Mouse (Mus musculus) limb, embryonic 12.5 days (tissue): ENCODE data around the gene Eps8l2. TPM values are rescaled to one million over a fixed set of nuclear protein-coding genes. Genes with fewer than 3 reads are reported as not detected.

ENCODE experiments used
- polyA plus RNA-seq: library from polyadenylated mRNA; unstranded; fragments of >200 nt; fragmentation: Nextera tagmentation; extraction: Ambion mirVana; gene quantifications from 2 replicates; pipeline ENCODE4 v1.2.1, GENCODE M21; 2016

Gene Eps8l2
- polyA plus RNA-seq, 1 experiment from 2014 or later = 5.1 TPM

Other genes with a start within 250 kb of the Eps8l2 start
- gene Sigirr, start 238.3 kb upstream of the Eps8l2 start, polyA plus RNA-seq = 2.2 and 2.5 TPM in 2 replicates
- 1.6 and 2.0 TPM in 2 replicates for gene Ano9, start 221.1 kb upstream of the Eps8l2 start, polyA plus RNA-seq
- gene Ptdss2, start 216.5 kb upstream of the Eps8l2 start, polyA plus RNA-seq = 76.0 and 76.7 TPM in 2 replicates
- gene Rnh1, start 166.0 kb upstream of the Eps8l2 start, polyA plus RNA-seq = 88.5 and 91.5 TPM in 2 replicates
- 95.3 and 98.1 TPM in 2 replicates for gene Hras, start 144.9 kb upstream of the Eps8l2 start, polyA plus RNA-seq
- 17.0 and 19.0 TPM in 2 replicates for gene Lrrc56, start 144.7 kb upstream of the Eps8l2 start, polyA plus RNA-seq
- 4.2 and 5.2 TPM in 2 replicates for gene Lmntd2, start 124.8 kb upstream of the Eps8l2 start, polyA plus RNA-seq
- 39.1 and 43.7 TPM in 2 replicates for gene Rassf7, start 123.0 kb upstream of the Eps8l2 start, polyA plus RNA-seq
- 95.8 and 102 TPM in 2 replicates for gene Phrf1, start 110.1 kb upstream of the Eps8l2 start, polyA plus RNA-seq
- 0.51 and 1.0 TPM in 2 replicates for gene Irf7, start 72.4 kb upstream of the Eps8l2 start, polyA plus RNA-seq
- not detected in 2 replicates for gene Cdhr5, start 62.1 kb upstream of the Eps8l2 start, polyA plus RNA-seq
- 10.5 and 11.4 TPM in 2 replicates for gene Sct, start 59.7 kb upstream of the Eps8l2 start, polyA plus RNA-seq
- 1.6 TPM in 2 replicates for gene Drd4, start 46.9 kb upstream of the Eps8l2 start, polyA plus RNA-seq
- 61.8 and 66.5 TPM in 2 replicates for gene Deaf1, start 11.2 kb upstream of the Eps8l2 start, polyA plus RNA-seq
- gene Tmem80, start 11.1 kb upstream of the Eps8l2 start, polyA plus RNA-seq = 50.7 and 52.0 TPM in 2 replicates
- gene Taldo1, start 53.3 kb downstream of the Eps8l2 start, polyA plus RNA-seq = 299 and 318 TPM in 2 replicates
- 60.6 and 63.8 TPM in 2 replicates for gene Gatd1, start 75.3 kb downstream of the Eps8l2 start, polyA plus RNA-seq
- gene Cend1, start 90.6 kb downstream of the Eps8l2 start, polyA plus RNA-seq = 5.6 and 6.3 TPM in 2 replicates
- gene Slc25a22, start 99.0 kb downstream of the Eps8l2 start, polyA plus RNA-seq = 33.1 and 38.3 TPM in 2 replicates
- 16.4 and 19.2 TPM in 2 replicates for gene Pidd1, start 105.1 kb downstream of the Eps8l2 start, polyA plus RNA-seq
- gene Rplp2, start 108.5 kb downstream of the Eps8l2 start, polyA plus RNA-seq = 1,204 and 1,293 TPM in 2 replicates
- 13.7 and 14.9 TPM in 2 replicates for gene Pnpla2, start 116.3 kb downstream of the Eps8l2 start, polyA plus RNA-seq
- 7.7 and 9.8 TPM in 2 replicates for gene Cracr2b, start 122.2 kb downstream of the Eps8l2 start, polyA plus RNA-seq
- 11.3 and 13.5 TPM in 2 replicates for gene Cd151, start 128.5 kb downstream of the Eps8l2 start, polyA plus RNA-seq
- gene Polr2l, start 136.3 kb downstream of the Eps8l2 start, polyA plus RNA-seq = 65.7 and 67.3 TPM in 2 replicates
- 24.8 and 33.0 TPM in 2 replicates for gene Tspan4, start 136.4 kb downstream of the Eps8l2 start, polyA plus RNA-seq
- 27.5 and 28.0 TPM in 2 replicates for gene Chid1, start 201.0 kb downstream of the Eps8l2 start, polyA plus RNA-seq
- gene Ap2a2, start 223.3 kb downstream of the Eps8l2 start, polyA plus RNA-seq = 93.3 and 94.1 TPM in 2 replicates